Mouse (Mus musculus): ENCODE measurements around the gene Rfx8. TPM values are rescaled to one million over a fixed set of nuclear protein-coding genes. Genes with fewer than 3 reads are reported as not detected.

Rfx8 gene
- polyA plus RNA-seq (2012; fragmentation: generic; extraction: Trizol) = not detected

DNA sequence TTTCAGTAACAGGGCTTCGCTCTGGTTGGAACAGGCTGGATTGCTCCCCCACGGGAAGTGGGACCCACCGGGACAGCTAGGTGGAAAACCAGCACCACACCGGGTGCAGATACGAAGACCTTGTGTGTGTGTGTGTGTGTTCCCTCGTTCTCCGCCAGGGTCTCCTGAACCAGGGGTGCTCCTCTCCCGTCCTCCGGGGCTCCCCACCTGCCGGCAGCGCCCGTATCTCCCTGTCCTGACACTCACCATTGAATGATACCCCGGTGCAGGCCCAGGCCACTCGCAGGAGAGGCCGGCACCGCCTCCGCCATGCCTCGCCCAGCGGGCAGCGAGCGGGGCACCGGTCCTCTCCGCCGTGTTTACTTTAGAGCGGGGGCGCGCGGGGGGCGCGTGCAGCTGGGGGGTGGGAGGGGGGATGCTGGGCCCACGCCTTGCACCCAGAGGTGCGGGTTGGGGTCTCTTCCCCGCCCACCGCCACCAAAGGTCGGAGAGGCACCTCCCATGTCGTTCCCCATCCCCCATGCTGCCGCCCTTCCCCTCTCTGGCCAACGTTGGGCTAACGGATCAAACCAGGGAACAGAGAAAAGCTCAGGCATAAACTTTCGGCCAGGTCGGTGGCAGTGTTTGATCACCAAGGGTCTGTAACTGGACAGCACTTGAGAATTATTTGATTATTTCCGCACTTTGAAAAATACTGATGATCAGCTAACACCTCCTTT is at the start of gene Rfx8:
Rfx8 (minus strand) TSS at position 366 of the 719 bp plus-strand sequence.

DNA sequence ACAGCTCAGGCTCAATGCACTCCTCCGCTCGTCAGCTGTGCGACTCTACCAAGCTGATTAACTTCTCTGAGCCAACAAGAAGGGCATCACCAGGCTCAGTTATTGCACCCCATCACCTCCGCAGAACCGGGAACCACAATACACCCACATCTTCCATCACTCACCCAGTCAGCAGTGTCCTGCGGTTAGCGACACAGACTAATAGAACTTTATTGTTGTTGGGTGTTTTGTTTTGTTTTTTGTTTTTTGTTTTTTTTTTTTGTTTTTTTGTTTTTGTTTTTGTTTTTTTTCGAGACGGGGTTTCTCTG is 69.6 kb downstream of the Rfx8 start, which contains the start of gene Creg2:
Creg2 (minus strand) TSS at position 234 of the 308 bp plus-strand sequence.

Other genes starting within 250 kb of the Rfx8 start
- gene Tbc1d8, start 242.2 kb downstream of the Rfx8 start, polyA plus RNA-seq (2012; fragmentation: generic; extraction: Trizol) = under 1 TPM; 0.15 to 0.37 TPM
- 10 to 100 TPM in 1 of 2 experiments, 1 to 10 TPM in 1; 7.5 to 14.5 TPM for gene Cnot11, start 186.0 kb downstream of the Rfx8 start, polyA plus RNA-seq (2012; fragmentation: generic; extraction: Trizol)
- 1 to 10 TPM; 2.9 to 9.1 TPM for gene Rnf149, start 143.6 kb downstream of the Rfx8 start, polyA plus RNA-seq (2012; fragmentation: generic; extraction: Trizol)
- gene Creg2, start 69.5 kb downstream of the Rfx8 start, polyA plus RNA-seq (2012; fragmentation: generic; extraction: Trizol) = not detected
- gene Gm3646, start 84.3 kb upstream of the Rfx8 start, polyA plus RNA-seq (2012; fragmentation: generic; extraction: Trizol) = not detected
- gene Map4k4, start 179.9 kb upstream of the Rfx8 start, polyA plus RNA-seq (2012; fragmentation: generic; extraction: Trizol) = 10 to 100 TPM; 16.3 to 68.9 TPM